Mouse (Mus musculus): Measurements from ENCODE around the gene Olfr1024. TPM values are rescaled to one million over a fixed set of nuclear protein-coding genes. Genes with fewer than 3 reads are reported as not detected.

Gene Olfr1024
- not detected in 2 replicates for polyA plus RNA-seq (2015; fragmentation: Nextera tagmentation; extraction: Ambion mirVana)

DNA sequence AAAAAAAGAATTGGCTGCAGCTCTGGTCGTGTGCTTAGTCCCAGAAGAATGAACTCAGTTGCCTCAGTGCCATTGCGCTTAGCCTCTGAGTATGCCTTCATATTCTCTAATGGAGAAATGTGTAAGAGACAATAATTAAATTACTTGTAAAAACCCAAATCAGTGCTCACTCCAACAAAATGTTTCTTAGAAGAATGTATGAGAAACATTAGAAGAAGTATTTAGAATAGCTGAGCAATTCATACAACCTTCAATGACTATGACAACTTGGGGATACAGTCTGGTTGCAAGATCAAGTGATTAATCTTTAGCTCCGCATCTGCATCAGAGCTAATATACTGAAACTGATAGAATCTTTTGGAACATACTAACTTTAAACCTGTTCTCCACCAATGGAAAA, at the start of gene Olfr1024:
Olfr1024 (minus strand) TSS at position 101 of the 400 bp plus-strand sequence.
- Histone ChIP-seq H3K4me2 (no peak within 1 kb of the TSS), H3K36me3 (replicated peaks) (no peaks in the 10 kb centered on the region), H3K9ac (no peak within 1 kb of the TSS), H3K9me3 (replicated peaks) (no peaks in the 10 kb centered on the region), H3K4me3 (replicated peaks) (no peak within 1 kb of the TSS), H3K4me1 (replicated peaks) (no peaks in the 10 kb centered on the region), H3K27ac (replicated peaks) (no peak within 1 kb of the TSS), H3K27me3 (no peaks in the 10 kb centered on the region)
- ATAC-seq (ENCODE audit: insufficient read depth): no peak
- WGBS (ENCODE audit: insufficient replicate concordance): 61% methylated on average over 3 of the region's 3 CpGs

DNA sequence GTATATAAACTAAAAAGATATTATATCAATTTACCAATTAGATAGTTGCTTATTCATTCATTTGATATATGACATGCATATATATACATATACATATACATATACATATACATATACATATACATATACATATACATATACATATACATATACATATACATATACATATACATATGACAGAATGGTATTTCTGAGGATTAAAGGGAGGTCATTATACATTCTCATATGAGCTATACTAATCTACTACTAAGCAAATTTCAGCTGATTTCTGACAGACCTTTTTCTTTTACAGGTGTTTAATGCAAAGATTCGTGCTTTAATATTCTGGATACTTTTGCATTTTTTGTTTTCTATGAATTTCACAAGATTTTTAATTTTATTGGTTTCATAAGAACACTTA, 45.3 kb upstream of the Olfr1024 start, which contains the start of gene Olfr1028:
Olfr1028 (plus strand) TSS at position 301 of the 400 bp plus-strand sequence.
- H3K4me2 ChIP-seq: no peak within 1 kb of the TSS
- 33% methylated on average over 1 of the region's 1 CpGs for WGBS (ENCODE audit: insufficient replicate concordance)
- no peak within 1 kb of the TSS for H3K9ac ChIP-seq
- H3K4me3 ChIP-seq (replicated peaks): no peak within 1 kb of the TSS
- no peaks in the 10 kb centered on the region for H3K4me1 ChIP-seq (replicated peaks)
- H3K27ac ChIP-seq (replicated peaks): no peak within 1 kb of the TSS
- no peaks in the 10 kb centered on the region for H3K9me3 ChIP-seq (replicated peaks)
- no peaks in the 10 kb centered on the region for H3K27me3 ChIP-seq
- H3K36me3 ChIP-seq (replicated peaks): no peaks in the 10 kb centered on the region
- no peak for ATAC-seq (ENCODE audit: insufficient read depth)

DNA sequence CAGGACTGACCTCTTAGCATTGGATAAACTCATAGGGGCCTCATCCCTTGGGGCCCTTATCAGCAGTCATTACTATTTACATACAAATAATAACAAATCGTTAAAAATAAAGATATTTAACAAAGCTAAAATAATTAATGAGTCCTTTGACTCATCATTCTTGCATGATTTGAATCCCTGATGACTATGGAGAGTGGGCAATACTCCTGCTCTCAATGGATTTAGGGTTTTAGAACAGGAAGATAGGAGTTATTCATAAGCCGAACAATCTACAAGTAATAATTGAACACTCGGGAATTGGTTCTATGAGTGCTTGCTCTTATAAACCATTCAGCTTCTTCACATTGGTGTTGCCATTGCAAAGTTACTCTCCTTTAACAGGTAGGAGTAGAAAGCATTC, 16.4 kb upstream of the Olfr1024 start, which contains the start of gene Olfr1026:
Olfr1026 (plus strand) TSS at position 301 of the 400 bp plus-strand sequence.
- H3K36me3 ChIP-seq (replicated peaks): no peaks in the 10 kb centered on the region
- H3K27ac ChIP-seq (replicated peaks): no peak within 1 kb of the TSS
- H3K4me3 ChIP-seq (replicated peaks): no peak within 1 kb of the TSS
- H3K4me1 ChIP-seq (replicated peaks): no peaks in the 10 kb centered on the region
- no peak within 1 kb of the TSS for H3K9ac ChIP-seq
- no peak for ATAC-seq (ENCODE audit: insufficient read depth)
- no peaks in the 10 kb centered on the region for H3K27me3 ChIP-seq
- H3K9me3 ChIP-seq (replicated peaks): no peaks in the 10 kb centered on the region
- no peak within 1 kb of the TSS for H3K4me2 ChIP-seq
- WGBS (ENCODE audit: insufficient replicate concordance): 66% methylated on average over 3 of the region's 3 CpGs

DNA sequence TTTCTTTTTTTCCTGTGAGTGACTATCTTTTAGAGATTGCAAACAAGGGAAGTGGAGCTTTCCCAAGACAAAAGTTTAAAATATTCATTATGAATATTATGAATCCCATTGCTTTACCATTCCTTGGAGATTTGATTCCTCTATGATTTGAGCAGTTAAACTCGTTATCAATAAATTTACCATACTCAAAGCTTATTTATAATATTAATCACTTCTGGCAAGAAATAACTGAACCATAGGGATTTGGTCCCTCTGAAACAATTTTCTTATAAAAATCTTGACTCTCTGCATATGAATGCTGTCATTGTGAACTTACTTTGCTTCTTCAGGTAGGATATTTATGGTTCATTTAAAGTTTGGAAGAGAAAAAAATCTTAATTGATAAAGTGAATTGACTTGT, 10.0 kb upstream of the Olfr1024 start, which contains the start of gene Olfr1025-ps1:
Olfr1025-ps1 (plus strand) TSS at position 301 of the 400 bp plus-strand sequence.
- no peak within 1 kb of the TSS for H3K4me3 ChIP-seq (replicated peaks)
- 23% methylated on average over 1 of the region's 1 CpGs for WGBS (ENCODE audit: insufficient replicate concordance)
- no peaks in the 10 kb centered on the region for H3K36me3 ChIP-seq (replicated peaks)
- no peaks in the 10 kb centered on the region for H3K27me3 ChIP-seq
- no peaks in the 10 kb centered on the region for H3K4me1 ChIP-seq (replicated peaks)
- H3K9ac ChIP-seq: no peak within 1 kb of the TSS
- no peaks in the 10 kb centered on the region for H3K9me3 ChIP-seq (replicated peaks)
- ATAC-seq (ENCODE audit: insufficient read depth): no peak
- no peak within 1 kb of the TSS for H3K27ac ChIP-seq (replicated peaks)
- H3K4me2 ChIP-seq: no peak within 1 kb of the TSS

DNA sequence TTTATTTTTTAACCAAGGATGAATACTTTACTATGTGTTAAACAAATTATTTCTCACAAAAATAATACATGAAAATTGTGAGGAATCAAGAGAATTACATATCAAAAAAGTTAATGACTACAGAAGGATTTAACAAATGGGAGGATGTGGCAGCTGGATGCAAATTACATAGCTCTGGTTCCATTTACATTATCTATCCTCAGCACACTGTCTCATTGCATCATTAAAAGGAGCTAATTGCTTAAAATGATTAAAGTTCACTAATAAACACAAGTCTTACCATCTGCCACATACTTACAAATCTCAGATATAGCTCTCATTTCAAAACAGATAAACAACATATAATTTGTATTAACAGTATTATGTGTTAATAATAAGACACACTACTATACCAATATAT, 8.3 kb upstream of the Olfr1024 start:
- Histone ChIP-seq H3K27ac (replicated peaks) (no peak overlapping the region), H3K27me3 (no peaks in the 10 kb centered on the region), H3K4me1 (replicated peaks) (no peaks in the 10 kb centered on the region), H3K9me3 (replicated peaks) (no peaks in the 10 kb centered on the region), H3K4me3 (replicated peaks) (no peak overlapping the region), H3K4me2 (no peak overlapping the region), H3K36me3 (replicated peaks) (no peaks in the 10 kb centered on the region), H3K9ac (no peak overlapping the region)
- no peak for ATAC-seq (ENCODE audit: insufficient read depth)

DNA sequence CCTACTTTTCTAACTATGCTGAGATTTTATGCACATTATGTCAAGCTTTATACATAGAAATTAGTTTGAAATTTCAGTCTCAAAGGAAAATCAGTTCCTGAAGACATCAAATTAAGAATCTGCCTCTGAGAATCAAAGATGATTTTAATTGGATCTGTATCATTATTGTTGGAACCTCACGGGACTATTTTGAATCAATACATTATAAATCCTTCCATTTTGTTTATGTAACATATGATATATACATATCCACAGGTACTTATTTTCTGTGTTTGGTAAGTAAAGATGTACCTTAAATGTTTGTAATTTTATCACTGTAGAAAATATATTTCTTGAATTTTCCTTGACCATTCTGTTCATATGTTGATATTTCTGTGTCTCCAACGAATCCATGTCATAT, 19.5 kb downstream of the Olfr1024 start, which contains the start of gene Olfr1023:
Olfr1023 (plus strand) TSS at position 301 of the 400 bp plus-strand sequence.
- no peaks in the 10 kb centered on the region for H3K36me3 ChIP-seq (replicated peaks)
- no peak within 1 kb of the TSS for H3K9ac ChIP-seq
- no peaks in the 10 kb centered on the region for H3K9me3 ChIP-seq (replicated peaks)
- H3K4me1 ChIP-seq (replicated peaks): no peaks in the 10 kb centered on the region
- no peak within 1 kb of the TSS for H3K4me2 ChIP-seq
- H3K27ac ChIP-seq (replicated peaks): no peak within 1 kb of the TSS
- no peaks in the 10 kb centered on the region for H3K27me3 ChIP-seq
- 52% methylated on average over 2 of the region's 2 CpGs for WGBS (ENCODE audit: insufficient replicate concordance)
- H3K4me3 ChIP-seq (replicated peaks): no peak within 1 kb of the TSS
- no peak for ATAC-seq (ENCODE audit: insufficient read depth)

DNA sequence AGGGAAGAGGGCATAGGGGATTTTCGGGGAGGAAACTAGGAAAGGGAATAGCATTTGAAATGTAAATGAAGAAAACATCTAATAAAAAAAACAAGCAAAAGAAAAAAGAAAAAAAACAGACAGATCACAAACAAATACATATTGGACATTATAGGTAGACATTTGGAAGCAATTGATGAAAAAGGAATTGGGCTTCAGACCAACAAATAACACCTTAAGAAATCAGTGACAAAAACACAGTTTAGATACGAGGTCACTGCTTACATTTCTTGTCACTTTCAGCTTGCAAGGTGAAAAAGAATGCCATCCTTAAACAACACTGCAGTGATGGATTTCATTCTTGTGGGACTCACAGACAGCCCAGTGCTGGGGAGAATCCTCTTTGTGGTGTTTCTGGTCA, 36.6 kb downstream of the Olfr1024 start, which contains the start of gene Olfr1022:
Olfr1022 (plus strand) TSS at position 301 of the 400 bp plus-strand sequence.
- Histone ChIP-seq H3K9ac (no peak within 1 kb of the TSS), H3K9me3 (replicated peaks) (no peaks in the 10 kb centered on the region), H3K27ac (replicated peaks) (no peak within 1 kb of the TSS), H3K4me2 (no peak within 1 kb of the TSS), H3K27me3 (no peaks in the 10 kb centered on the region), H3K4me3 (replicated peaks) (no peak within 1 kb of the TSS), H3K4me1 (replicated peaks) (no peaks in the 10 kb centered on the region), H3K36me3 (replicated peaks) (no peaks in the 10 kb centered on the region)
- 36% methylated on average over 2 of the region's 2 CpGs for WGBS (ENCODE audit: insufficient replicate concordance)
- no peak for ATAC-seq (ENCODE audit: insufficient read depth)

Other genes with a start within 250 kb of the Olfr1024 start
- not detected in 2 replicates for gene Olfr154, start 240.6 kb downstream of the Olfr1024 start, polyA plus RNA-seq (2015; fragmentation: Nextera tagmentation; extraction: Ambion mirVana)
- gene Olfr1006, start 226.3 kb downstream of the Olfr1024 start, polyA plus RNA-seq (2015; fragmentation: Nextera tagmentation; extraction: Ambion mirVana): not detected in 2 replicates
- gene Olfr1008, start 215.6 kb downstream of the Olfr1024 start, polyA plus RNA-seq (2015; fragmentation: Nextera tagmentation; extraction: Ambion mirVana): not detected in 2 replicates
- gene Olfr1009, start 189.6 kb downstream of the Olfr1024 start, polyA plus RNA-seq (2015; fragmentation: Nextera tagmentation; extraction: Ambion mirVana): not detected in 2 replicates
- not detected in 2 replicates for gene Olfr1012, start 142.3 kb downstream of the Olfr1024 start, polyA plus RNA-seq (2015; fragmentation: Nextera tagmentation; extraction: Ambion mirVana)
- not detected in 2 replicates for gene Olfr1013, start 138.0 kb downstream of the Olfr1024 start, polyA plus RNA-seq (2015; fragmentation: Nextera tagmentation; extraction: Ambion mirVana)
- gene Olfr1014, start 132.3 kb downstream of the Olfr1024 start, polyA plus RNA-seq (2015; fragmentation: Nextera tagmentation; extraction: Ambion mirVana): not detected in 2 replicates
- not detected in 2 replicates for gene Olfr1015, start 123.0 kb downstream of the Olfr1024 start, polyA plus RNA-seq (2015; fragmentation: Nextera tagmentation; extraction: Ambion mirVana)
- gene Olfr1016, start 102.5 kb downstream of the Olfr1024 start, polyA plus RNA-seq (2015; fragmentation: Nextera tagmentation; extraction: Ambion mirVana): not detected in 2 replicates
- gene Olfr1018, start 86.6 kb downstream of the Olfr1024 start, polyA plus RNA-seq (2015; fragmentation: Nextera tagmentation; extraction: Ambion mirVana): not detected in 2 replicates
- gene Olfr1019, start 59.6 kb downstream of the Olfr1024 start, polyA plus RNA-seq (2015; fragmentation: Nextera tagmentation; extraction: Ambion mirVana): not detected in 2 replicates
- not detected in 2 replicates for gene Olfr1020, start 58.0 kb downstream of the Olfr1024 start, polyA plus RNA-seq (2015; fragmentation: Nextera tagmentation; extraction: Ambion mirVana)
- gene Olfr1022, start 36.5 kb downstream of the Olfr1024 start, polyA plus RNA-seq (2015; fragmentation: Nextera tagmentation; extraction: Ambion mirVana): not detected in 2 replicates
- not detected in 2 replicates for gene Olfr1023, start 19.4 kb downstream of the Olfr1024 start, polyA plus RNA-seq (2015; fragmentation: Nextera tagmentation; extraction: Ambion mirVana)
- gene Olfr1025-ps1, start 10.1 kb upstream of the Olfr1024 start, polyA plus RNA-seq (2015; fragmentation: Nextera tagmentation; extraction: Ambion mirVana): not detected in 2 replicates
- not detected in 2 replicates for gene Olfr1026, start 16.5 kb upstream of the Olfr1024 start, polyA plus RNA-seq (2015; fragmentation: Nextera tagmentation; extraction: Ambion mirVana)
- gene Olfr1028, start 45.4 kb upstream of the Olfr1024 start, polyA plus RNA-seq (2015; fragmentation: Nextera tagmentation; extraction: Ambion mirVana): not detected in 2 replicates
- not detected in 2 replicates for gene Olfr1029, start 68.8 kb upstream of the Olfr1024 start, polyA plus RNA-seq (2015; fragmentation: Nextera tagmentation; extraction: Ambion mirVana)
- gene Olfr1030, start 74.2 kb upstream of the Olfr1024 start, polyA plus RNA-seq (2015; fragmentation: Nextera tagmentation; extraction: Ambion mirVana): not detected in 2 replicates
- not detected in 2 replicates for gene Olfr1031, start 85.3 kb upstream of the Olfr1024 start, polyA plus RNA-seq (2015; fragmentation: Nextera tagmentation; extraction: Ambion mirVana)
- gene Olfr1032, start 100.5 kb upstream of the Olfr1024 start, polyA plus RNA-seq (2015; fragmentation: Nextera tagmentation; extraction: Ambion mirVana): not detected in 2 replicates
- gene Olfr1033, start 115.6 kb upstream of the Olfr1024 start, polyA plus RNA-seq (2015; fragmentation: Nextera tagmentation; extraction: Ambion mirVana): 0.98 and 1.3 TPM in 2 replicates
- 0.05 TPM in 2 replicates for gene Olfr1034, start 140.8 kb upstream of the Olfr1024 start, polyA plus RNA-seq (2015; fragmentation: Nextera tagmentation; extraction: Ambion mirVana)
- gene Olfr1036, start 168.9 kb upstream of the Olfr1024 start, polyA plus RNA-seq (2015; fragmentation: Nextera tagmentation; extraction: Ambion mirVana): not detected in 2 replicates
- not detected in 2 replicates for gene Olfr1037, start 182.3 kb upstream of the Olfr1024 start, polyA plus RNA-seq (2015; fragmentation: Nextera tagmentation; extraction: Ambion mirVana)
- gene Olfr1039, start 230.9 kb upstream of the Olfr1024 start, polyA plus RNA-seq (2015; fragmentation: Nextera tagmentation; extraction: Ambion mirVana): not detected in 2 replicates
- not detected in 2 replicates for gene Olfr1040, start 241.7 kb upstream of the Olfr1024 start, polyA plus RNA-seq (2015; fragmentation: Nextera tagmentation; extraction: Ambion mirVana)

All from liver, embryonic 15.5 days (tissue).